Mouse (Mus musculus) myocyte (in vitro differentiated cells): ENCODE data around the gene Ddx23. TPM values are rescaled to one million over a fixed set of nuclear protein-coding genes. Genes with fewer than 3 reads are reported as not detected.
A peak's percentile ranks its signal among the peaks of the same experiment; 100 is the strongest.

ENCODE experiments used
- H3K27me3 ChIP-seq: one replicate; pipeline ENCODE4 v1.6.1; 2011; ENCODE audit not compliant: control insufficient read depth, insufficient read depth, insufficient read length
- H3K36me3 ChIP-seq: one replicate; pipeline ENCODE4 v1.6.1; 2011; ENCODE audit not compliant: control insufficient read depth, insufficient read depth
- H3K4me2 ChIP-seq: one replicate; pipeline ENCODE4 v1.6.1; 2011; ENCODE audit warnings: low read depth, control low read depth
- H3K4me3 ChIP-seq: one replicate; pipeline ENCODE4 v1.5.1; 2011; ENCODE audit warnings: mild to moderate bottlenecking, control low read depth, moderate library complexity
- H3K79me2 ChIP-seq: one replicate; pipeline ENCODE4 v1.6.1; 2011; ENCODE audit not compliant: control insufficient read depth, insufficient read depth
- H3ac ChIP-seq: one replicate; pipeline ENCODE4 v1.6.1; 2011; ENCODE audit not compliant: control insufficient read depth, insufficient read length
- CEBPB ChIP-seq: IDR thresholded peaks from 2 replicates; pipeline ENCODE4 v1.6.1; 2011; ENCODE audit warnings: mild to moderate bottlenecking, moderate library complexity; ENCODE audit not compliant: poor library complexity, insufficient read depth, severe bottlenecking
- E2F4 ChIP-seq: IDR thresholded peaks from one replicate; pipeline ENCODE4 v1.6.1; 2011; ENCODE audit warnings: mild to moderate bottlenecking, control low read depth, moderate library complexity; ENCODE audit not compliant: insufficient read depth
- MAX ChIP-seq: IDR thresholded peaks from one replicate; pipeline ENCODE4 v1.6.1; 2011; ENCODE audit warnings: low read depth, mild to moderate bottlenecking, control low read depth
- MYOD1 ChIP-seq, 3 experiments: IDR thresholded peaks; one replicate each; pipeline ENCODE4 v1.6.1; 2011; ENCODE audit warnings: control low read depth in 2 of 3, low read depth in 2 of 3, mild to moderate bottlenecking in 2 of 3, moderate library complexity in 1 of 3; ENCODE audit not compliant: insufficient read length in 2 of 3, control insufficient read depth in 1 of 3
- MYOG ChIP-seq, 3 experiments: IDR thresholded peaks; one replicate each; pipeline ENCODE4 v1.6.1; 2011; ENCODE audit warnings: control low read depth in 2 of 3, low read depth in 2 of 3, mild to moderate bottlenecking in 2 of 3; ENCODE audit not compliant: insufficient read length in 2 of 3, control insufficient read depth in 1 of 3, insufficient read depth in 1 of 3
- POLR2A ChIP-seq: IDR thresholded peaks from one replicate; pipeline ENCODE4 v1.6.1; 2011; ENCODE audit warnings: low read depth, mild to moderate bottlenecking, control low read depth, moderate library complexity; ENCODE audit not compliant: insufficient read length
- POLR2AphosphoS2 ChIP-seq: IDR thresholded peaks from one replicate; pipeline ENCODE4 v1.6.1; 2011; ENCODE audit warnings: low read depth, control low read depth; ENCODE audit not compliant: insufficient read length
- REST ChIP-seq: IDR thresholded peaks from one replicate; pipeline ENCODE4 v1.6.1; 2011; ENCODE audit warnings: mild to moderate bottlenecking, control low read depth, moderate library complexity; ENCODE audit not compliant: insufficient read depth, insufficient read length
- SRF ChIP-seq: IDR thresholded peaks from one replicate; pipeline ENCODE4 v1.6.1; 2011; ENCODE audit warnings: low read depth; ENCODE audit not compliant: control insufficient read depth, insufficient read length
- TCF12 ChIP-seq: IDR thresholded peaks from one replicate; pipeline ENCODE4 v1.6.1; 2011; ENCODE audit warnings: mild to moderate bottlenecking, control low read depth; ENCODE audit not compliant: poor library complexity, insufficient read depth, severe bottlenecking
- TCF3 ChIP-seq: IDR thresholded peaks from one replicate; pipeline ENCODE4 v1.6.1; 2011; ENCODE audit warnings: low read depth, control low read depth; ENCODE audit not compliant: insufficient read length
- USF1 ChIP-seq: IDR thresholded peaks from one replicate; pipeline ENCODE4 v1.6.1; 2011; ENCODE audit warnings: low read depth, mild to moderate bottlenecking, control low read depth, moderate library complexity
- polyA plus RNA-seq: library from polyadenylated mRNA; unstranded; fragments of >200 nt; fragmentation: generic; extraction: Trizol; gene quantifications from one replicate; pipeline ENCODE4 v1.2.1, GENCODE M21; 2012; ENCODE audit warnings: missing spikeins

Gene Ddx23
- polyA plus RNA-seq, 1 experiment, result 102 TPM

DNA sequence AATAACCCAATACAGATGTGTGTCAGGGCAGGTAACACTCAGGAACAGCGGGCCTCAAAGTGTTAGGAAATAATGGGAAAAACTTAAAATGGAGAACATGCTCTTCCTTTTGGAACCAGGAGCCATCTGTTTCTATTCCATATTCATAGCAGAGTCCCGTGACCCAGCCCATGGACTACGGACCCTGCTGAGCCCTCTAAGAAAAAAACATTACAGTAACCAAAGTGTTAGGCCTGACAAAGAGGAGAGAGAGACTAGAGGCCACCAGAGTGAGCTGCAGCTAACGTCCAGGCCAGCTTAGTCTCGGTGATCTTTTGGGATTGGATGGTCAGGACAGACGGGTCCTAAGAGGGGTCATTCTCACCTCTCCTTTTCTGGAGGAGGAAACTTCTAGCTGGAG lies 47.7 kb downstream of the Ddx23 start:
- Histone ChIP-seq H3K4me3 (no peak overlapping the region), H3K4me2 (no peak overlapping the region), H3K27me3 (no peaks in the 10 kb centered on the region), H3ac (no peak overlapping the region), H3K79me2 (no peaks in the 10 kb centered on the region), H3K36me3 (no peaks in the 10 kb centered on the region)
- no peak for TF ChIP-seq MYOD1 (IDR thresholded peaks at IDR 0.05; ENCODE audit: control insufficient read depth in 1 of 3, insufficient read length in 2 of 3, low read depth in 2 of 3)
- no peak for TF ChIP-seq POLR2AphosphoS2
- no peak for TF ChIP-seq TCF12
- no peak for TF ChIP-seq CEBPB
- no peak for TF ChIP-seq REST
- no peak for TF ChIP-seq SRF
- TF ChIP-seq USF1, result no peak
- TF ChIP-seq MAX, result no peak
- TF ChIP-seq MYOG (IDR thresholded peaks at IDR 0.05; ENCODE audit: control insufficient read depth in 1 of 3, insufficient read depth in 1 of 3, insufficient read length in 2 of 3, low read depth in 2 of 3), result no peak
- TF ChIP-seq TCF3, result no peak
- no peak for TF ChIP-seq E2F4
- no peak for TF ChIP-seq POLR2A

DNA sequence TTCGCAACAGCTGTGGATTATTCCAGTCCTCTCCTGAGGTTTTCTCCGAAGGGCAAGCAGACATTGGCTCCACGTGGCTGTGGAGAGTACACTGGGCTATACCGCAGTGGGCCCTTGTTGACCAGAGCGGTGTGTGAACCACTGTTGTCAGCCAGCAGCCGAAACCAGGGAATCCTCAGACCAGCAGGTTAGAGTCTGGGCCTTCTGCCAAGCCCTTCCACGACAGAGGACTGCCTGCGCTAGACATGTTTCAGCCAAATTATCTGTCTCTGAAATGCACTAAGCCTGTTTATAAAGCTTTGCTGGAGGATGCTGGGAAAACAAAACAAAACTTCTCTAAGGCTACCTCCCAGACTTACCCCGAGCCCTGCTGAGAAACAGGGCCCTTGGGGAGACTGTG lies 48.1 kb downstream of the Ddx23 start:
- Histone ChIP-seq H3K79me2 (no peaks in the 10 kb centered on the region), H3K4me3 (no peak overlapping the region), H3K27me3 (no peaks in the 10 kb centered on the region), H3K4me2 (no peak overlapping the region), H3ac (no peak overlapping the region), H3K36me3 (no peaks in the 10 kb centered on the region)
- no peak for TF ChIP-seq POLR2A
- no peak for TF ChIP-seq CEBPB
- TF ChIP-seq REST, result no peak
- no peak for TF ChIP-seq POLR2AphosphoS2
- no peak for TF ChIP-seq TCF3
- TF ChIP-seq MYOD1 (IDR thresholded peaks at IDR 0.05; ENCODE audit: control insufficient read depth in 1 of 3, insufficient read length in 2 of 3, low read depth in 2 of 3), result no peak
- no peak for TF ChIP-seq SRF
- TF ChIP-seq TCF12, result no peak
- no peak for TF ChIP-seq MYOG (IDR thresholded peaks at IDR 0.05; ENCODE audit: control insufficient read depth in 1 of 3, insufficient read depth in 1 of 3, insufficient read length in 2 of 3, low read depth in 2 of 3)
- no peak for TF ChIP-seq MAX

DNA sequence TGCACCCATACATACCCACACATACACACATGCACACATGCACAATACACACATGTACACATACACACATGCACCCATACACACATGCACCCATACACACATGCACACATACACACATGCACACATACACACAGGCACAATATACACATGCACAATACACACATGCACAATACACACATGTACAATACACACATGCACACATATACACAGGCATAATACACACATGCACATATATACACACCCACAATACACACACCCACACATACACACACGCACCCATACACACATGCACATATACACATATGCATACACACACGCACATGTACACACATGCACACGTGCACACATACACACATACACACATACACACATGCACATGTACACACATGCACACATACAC lies 50.5 kb downstream of the Ddx23 start:
- no peak overlapping the region for H3K4me3 ChIP-seq
- H3K36me3 ChIP-seq, result no peaks in the 10 kb centered on the region
- H3ac ChIP-seq, result no peak overlapping the region
- peaks cover 16% of the 10 kb centered on the region for H3K79me2 ChIP-seq
- no peak overlapping the region for H3K4me2 ChIP-seq
- TF ChIP-seq CEBPB (no peak), SRF (no peak), USF1 (no peak), TCF12 (no peak), MYOG (IDR thresholded peaks at IDR 0.05; ENCODE audit: control insufficient read depth in 1 of 3, insufficient read depth in 1 of 3, insufficient read length in 2 of 3, low read depth in 2 of 3) (no peak), POLR2AphosphoS2 (no peak), TCF3 (no peak), POLR2A (no peak), MYOD1 (IDR thresholded peaks at IDR 0.05; ENCODE audit: control insufficient read depth in 1 of 3, insufficient read length in 2 of 3, low read depth in 2 of 3) (no peak)
- H3K27me3 ChIP-seq, result no peaks in the 10 kb centered on the region

DNA sequence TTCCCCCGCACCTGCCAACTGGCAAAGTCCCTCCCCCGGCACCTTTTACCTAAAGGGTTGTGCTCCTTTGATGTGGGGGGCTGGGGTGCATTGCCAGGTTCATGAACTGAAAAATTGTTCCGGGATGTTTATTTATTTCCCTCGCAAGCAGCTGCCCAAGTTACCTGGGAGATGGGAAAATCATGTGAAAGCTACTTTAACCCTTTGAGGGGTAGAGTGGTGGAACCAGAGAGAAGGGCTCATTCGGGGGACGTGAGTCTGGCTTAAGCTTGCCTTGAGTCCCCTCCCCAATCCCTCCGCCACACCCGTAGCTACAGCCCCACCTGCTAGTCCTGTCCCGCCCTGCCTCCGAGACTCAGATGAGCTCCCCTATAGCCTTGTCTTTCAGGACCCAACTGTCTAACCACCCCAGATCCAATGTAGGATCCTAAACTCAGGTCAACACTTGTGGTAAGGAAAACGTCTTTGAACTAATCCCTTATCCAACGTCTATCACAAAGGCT lies 52.5 kb downstream of the Ddx23 start:
- Histone ChIP-seq H3K36me3 (no peaks in the 10 kb centered on the region), H3ac (peak overlapping the region; percentile 4), H3K4me2 (peak overlapping the region; percentile 83), H3K27me3 (no peaks in the 10 kb centered on the region), H3K4me3 (peak overlapping the region; percentile 84), H3K79me2 (peaks cover 36% of the 10 kb centered on the region)
- TF ChIP-seq E2F4, result no peak
- TF ChIP-seq USF1, result no peak
- TF ChIP-seq POLR2A, result no peak
- TF ChIP-seq MAX, result no peak
- TF ChIP-seq MYOD1 (IDR thresholded peaks at IDR 0.05; ENCODE audit: control insufficient read depth in 1 of 3, insufficient read length in 2 of 3, low read depth in 2 of 3), result no peak
- no peak for TF ChIP-seq REST
- no peak for TF ChIP-seq TCF3
- TF ChIP-seq MYOG (IDR thresholded peaks at IDR 0.05; ENCODE audit: control insufficient read depth in 1 of 3, insufficient read depth in 1 of 3, insufficient read length in 2 of 3, low read depth in 2 of 3), result no peak
- no peak for TF ChIP-seq SRF
- no peak for TF ChIP-seq POLR2AphosphoS2
- TF ChIP-seq CEBPB, result no peak
- no peak for TF ChIP-seq TCF12

DNA sequence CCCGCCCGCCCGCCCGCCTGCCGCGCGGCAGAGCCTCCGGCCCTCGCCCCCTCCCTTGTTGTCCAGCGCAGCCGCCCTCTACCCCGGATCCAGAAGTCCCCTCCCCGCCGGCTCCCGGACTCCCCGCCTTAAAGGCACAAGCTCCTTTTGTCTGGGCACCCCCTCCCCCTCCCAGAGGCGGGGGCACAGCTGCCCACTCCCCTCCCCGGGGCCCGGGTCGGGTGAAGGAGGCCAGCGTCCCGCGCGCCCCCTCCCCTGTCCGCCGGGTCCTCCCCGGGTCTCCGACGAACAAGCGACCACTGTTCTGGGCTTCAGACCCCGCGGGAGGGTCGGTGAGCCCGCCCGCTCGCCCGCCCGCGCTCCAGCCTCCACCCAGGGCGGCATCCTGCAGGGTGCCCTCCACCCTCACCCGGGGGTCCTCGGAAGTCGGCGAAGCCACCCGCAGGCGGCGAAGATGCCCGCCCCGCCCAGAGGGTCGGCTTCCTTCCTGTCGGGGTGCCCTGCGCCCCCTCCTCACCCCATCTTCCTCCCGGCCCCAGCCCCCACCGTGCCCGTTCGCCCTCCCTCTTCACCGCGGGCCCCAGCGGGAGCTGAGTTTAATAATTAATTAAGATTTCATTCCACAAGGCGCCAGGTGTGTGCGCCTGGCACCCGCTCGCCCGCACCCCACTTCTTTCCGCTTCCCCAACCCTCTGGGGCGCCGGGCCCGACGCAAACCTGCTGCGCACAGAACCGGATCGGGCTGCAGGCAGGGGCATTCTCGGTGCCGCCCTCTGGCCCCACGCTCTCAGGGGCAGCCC lies 53.2 kb downstream of the Ddx23 start, which contains the start of gene Adcy6:
Gene Adcy6 (minus strand): TSS at position 746 of the 800 bp plus-strand sequence.
- TF ChIP-seq MYOD1 (IDR thresholded peaks at IDR 0.05; ENCODE audit: control insufficient read depth in 1 of 3, insufficient read length in 2 of 3, low read depth in 2 of 3) (peak in 1 of 3 experiments; percentile 32), SRF (no peak), MYOG (IDR thresholded peaks at IDR 0.05; ENCODE audit: control insufficient read depth in 1 of 3, insufficient read depth in 1 of 3, insufficient read length in 2 of 3, low read depth in 2 of 3) (peak in 1 of 3 experiments; percentile 20)
- Histone ChIP-seq H3K79me2 (peaks cover 42% of the 10 kb centered on the region), H3K4me2 (peak within 1 kb of the TSS; percentile 83), H3K4me3 (peak within 1 kb of the TSS; percentile 84), H3K36me3 (no peaks in the 10 kb centered on the region), H3ac (peak within 1 kb of the TSS; percentile 4), H3K27me3 (no peaks in the 10 kb centered on the region)
